Mouse (Mus musculus) MEL (cell line): ENCODE measurements at regions not wholly inside any gene's neighbourhood (a gene's known extent, or its start where the extent isn't known, plus 50 kb on each side); places are given as distances from the start of the nearest gene placed in this dataset.
"Not testable (repeated sequence)": the region's sequence is repeated elsewhere in the genome, so short reads cannot be mapped to it uniquely, and the experiment has no call there.

Source experiments
- DNase-seq: peaks from one replicate; pipeline ENCODE4 v3.0.0; 2011; ENCODE audit warnings: low read depth, low spot score
- H3K27ac ChIP-seq: 2 replicates; pipeline ENCODE4 v1.5.1; 2012; ENCODE audit warnings: low read depth, mild to moderate bottlenecking, control low read depth, low read length, moderate library complexity; ENCODE audit not compliant: control insufficient read depth
- H3K27me3 ChIP-seq, 2 experiments: fragments of 150-350 bp in 1 of 2; sonication (generic) in 1 of 2; 2 replicates each; pipeline ENCODE4 v1.6.1; 2012; ENCODE audit warnings: low read length in 2 of 2, mild to moderate bottlenecking in 2 of 2, improper control_type of control experiment in 1 of 2, moderate library complexity in 1 of 2; ENCODE audit not compliant: insufficient read depth in 2 of 2, control insufficient read depth in 1 of 2
- H3K36me3 ChIP-seq, 2 experiments: 2 replicates each; pipeline ENCODE4 v1.6.1; 2012 to 2014; ENCODE audit warnings: low read length in 2 of 2, improper control_type of control experiment in 1 of 2, inconsistent platforms in 1 of 2, mild to moderate bottlenecking in 1 of 2; ENCODE audit not compliant: insufficient read depth in 2 of 2, control insufficient read depth in 1 of 2
- H3K4me1 ChIP-seq, 2 experiments: fragments of 150-350 bp in 1 of 2; sonication (generic) in 1 of 2; 2 replicates each; pipeline ENCODE4 v1.6.1; 2012; ENCODE audit warnings: low read length in 2 of 2, improper control_type of control experiment in 1 of 2, mild to moderate bottlenecking in 1 of 2; ENCODE audit not compliant: insufficient read depth in 2 of 2, control insufficient read depth in 1 of 2
- H3K4me3 ChIP-seq, 2 experiments: fragments of 150-350 bp in 1 of 2; sonication (generic) in 1 of 2; 2 replicates each; pipeline ENCODE4 v1.5.1; 2012; ENCODE audit warnings: low read depth in 2 of 2, low read length in 2 of 2, mild to moderate bottlenecking in 2 of 2, moderate library complexity in 2 of 2, control low read depth in 1 of 2, improper control_type of control experiment in 1 of 2; ENCODE audit not compliant: control insufficient read depth in 1 of 2, insufficient read depth in 1 of 2
- H3K79me2 ChIP-seq: 2 replicates; pipeline ENCODE4 v1.6.1; 2012; ENCODE audit warnings: mild to moderate bottlenecking, low read length, moderate library complexity; ENCODE audit not compliant: control insufficient read depth, poor library complexity, insufficient read depth
- H3K9ac ChIP-seq: 2 replicates; pipeline ENCODE4 v1.6.1; 2012; ENCODE audit warnings: low read depth, mild to moderate bottlenecking, control low read depth, low read length, moderate library complexity; ENCODE audit not compliant: control insufficient read depth, poor library complexity, severe bottlenecking
- H3K9me3 ChIP-seq: fragments of 150-350 bp; sonication (generic); replicated peaks from 2 replicates; pipeline ENCODE4 v1.6.1; 2012; ENCODE audit warnings: mild to moderate bottlenecking, low read length, improper control_type of control experiment, moderate library complexity; ENCODE audit not compliant: insufficient read depth
- CHD2 ChIP-seq: IDR thresholded peaks from 2 replicates; pipeline ENCODE4 v1.6.1; 2011; ENCODE audit warnings: low read length, improper control_type of control experiment
- E2F4 ChIP-seq: IDR thresholded peaks from 2 replicates; pipeline ENCODE4 v1.6.1; 2011; ENCODE audit warnings: low read depth, low read length, improper control_type of control experiment, borderline replicate concordance
- ELF1 ChIP-seq: IDR thresholded peaks from 2 replicates; pipeline ENCODE4 v1.6.1; 2014; ENCODE audit warnings: low read depth, mild to moderate bottlenecking, inconsistent platforms, low read length, improper control_type of control experiment, moderate library complexity
- MAZ ChIP-seq: IDR thresholded peaks from 2 replicates; pipeline ENCODE4 v1.6.1; 2012; ENCODE audit warnings: low read depth, mild to moderate bottlenecking, inconsistent platforms, low read length, improper control_type of control experiment
- MXI1 ChIP-seq: IDR thresholded peaks from 2 replicates; pipeline ENCODE4 v1.6.1; 2011; ENCODE audit warnings: mild to moderate bottlenecking, low read depth, low read length, improper control_type of control experiment
- POLR2A ChIP-seq, 2 experiments: IDR thresholded peaks; 2 replicates each; pipeline ENCODE4 v1.6.1; 2011 to 2012; ENCODE audit warnings: low read length in 2 of 2, mild to moderate bottlenecking in 2 of 2, control low read depth in 1 of 2, improper control_type of control experiment in 1 of 2, low read depth in 1 of 2, moderate library complexity in 1 of 2; ENCODE audit not compliant: control insufficient read depth in 1 of 2, insufficient read depth in 1 of 2, poor library complexity in 1 of 2
- POLR2AphosphoS5 ChIP-seq: IDR thresholded peaks from 2 replicates; pipeline ENCODE4 v1.6.1; 2012; ENCODE audit warnings: low read depth, borderline replicate concordance, mild to moderate bottlenecking, inconsistent platforms, low read length, moderate library complexity, mixed read lengths
- TBP ChIP-seq: IDR thresholded peaks from 2 replicates; pipeline ENCODE4 v1.8.0; 2011; ENCODE audit warnings: low read depth, low read length, improper control_type of control experiment
- TCF12 ChIP-seq: IDR thresholded peaks from 2 replicates; pipeline ENCODE4 v1.6.1; 2014; ENCODE audit warnings: low read depth, mild to moderate bottlenecking, inconsistent platforms, low read length, improper control_type of control experiment, moderate library complexity
- USF1 ChIP-seq: IDR thresholded peaks from 2 replicates; pipeline ENCODE4 v1.6.1; 2014; ENCODE audit warnings: low read depth, mild to moderate bottlenecking, inconsistent platforms, low read length, improper control_type of control experiment, moderate library complexity
- ZMIZ1 ChIP-seq: IDR thresholded peaks from 2 replicates; pipeline ENCODE4 v1.6.1; 2012; ENCODE audit warnings: low read depth, mild to moderate bottlenecking, inconsistent platforms, low read length, improper control_type of control experiment, moderate library complexity

- H3K4me1 ChIP-seq, result peaks cover 15 to 41% of the 10 kb centered on the region in 2 experiments
- H3K27me3 ChIP-seq, result not testable (repeated sequence)
Observed at GRCm38 (mm10) chr17:79975150-79975757, 79.3 kb upstream of the Atl2 start.

GRCm38 (mm10) chr17:79971721-79972336 is 75.9 kb upstream of the Atl2 start:
- Histone ChIP-seq H3K4me3 (no peak overlapping the region), H3K4me1 (peaks cover 10 to 42% of the 10 kb centered on the region in 2 experiments), H3K9ac (no peak overlapping the region), H3K27ac (no peak overlapping the region), H3K36me3 (peaks cover 0 to 18% of the 10 kb centered on the region in 2 experiments; a peak in 2 of 4 replicates), H3K9me3 (no peaks in the 10 kb centered on the region), H3K27me3 (no peaks in the 10 kb centered on the region), H3K79me2 (no peaks in the 10 kb centered on the region)
- no peak for DNase-seq
- TF ChIP-seq ZMIZ1 (no peak), CHD2 (no peak), USF1 (no peak), E2F4 (no peak), POLR2AphosphoS5 (no peak), MAZ (no peak), TBP (no peak)

More at GRCm38 (mm10) chr17:79975150-79975757, 79.3 kb upstream of the Atl2 start:
- not testable (repeated sequence) for H3K79me2 ChIP-seq, H3K9me3 ChIP-seq
- Histone ChIP-seq H3K9ac (peak overlapping the region; percentile 39), H3K27ac (peak overlapping the region; percentile 53), H3K36me3 (peaks cover 0 to 10% of the 10 kb centered on the region in 2 experiments; a peak in 2 of 4 replicates), H3K4me3 (peak overlapping the region; percentile 48 to 52)
- TF ChIP-seq CHD2, result peak; percentile 37; the same call in 1 of the 2 replicates
- peak; percentile 16; the same call in 1 of the 2 replicates for TF ChIP-seq ZMIZ1
- peak; percentile 48; the same call in 1 of the 2 replicates for TF ChIP-seq TCF12
- 0 out of 4 replicates have a peak, but pooled peaks of 1 of the 2 experiments have one; percentile 11 for TF ChIP-seq POLR2A (IDR thresholded peaks at IDR 0.05; ENCODE audit: control insufficient read depth in 1 of 2, insufficient read depth in 1 of 2, low read depth in 1 of 2, low read length in 2 of 2, poor library complexity in 1 of 2)
- peak; percentile 30 for TF ChIP-seq MXI1
- 0 out of 2 replicates have a peak, but pooled peaks have one; percentile 25 for TF ChIP-seq ELF1
- TF ChIP-seq TBP, result peak; percentile 69
- DNase-seq, result peak; percentile 84

GRCm38 (mm10) chr17:79969500-79969972 is 73.6 kb upstream of the Atl2 start:
- no peaks in the 10 kb centered on the region for H3K27me3 ChIP-seq
- peak overlapping the region; percentile 15; the same call in 1 of the 2 replicates for H3K9ac ChIP-seq
- H3K79me2 ChIP-seq, result no peaks in the 10 kb centered on the region
- peak overlapping the region; percentile 4 to 15; a peak in 1 of 4 replicates for H3K4me3 ChIP-seq
- no peaks in the 10 kb centered on the region for H3K9me3 ChIP-seq
- peaks cover 6 to 37% of the 10 kb centered on the region in 2 experiments for H3K4me1 ChIP-seq
- peaks cover 0 to 16% of the 10 kb centered on the region in 2 experiments; a peak in 2 of 4 replicates for H3K36me3 ChIP-seq
- DNase-seq, result no peak
- TF ChIP-seq E2F4 (no peak), CHD2 (peak; percentile 22; the same call in 1 of the 2 replicates)
- H3K27ac ChIP-seq, result peak overlapping the region; percentile 31
